Mouse (Mus musculus): ENCODE results near the gene Gata5.

Gene Gata5

GRCm38 (mm10) chr2:180307680-180308079, 26.8 kb downstream of the Gata5 start:
- DNase-seq (ENCODE audit: low read depth, low spot score): no peak

- peak; percentile 37 for DNase-seq (ENCODE audit: low read depth, low spot score)
Observed at GRCm38 (mm10) chr2:180306423-180307168, 27.9 kb downstream of the Gata5 start.

DNA sequence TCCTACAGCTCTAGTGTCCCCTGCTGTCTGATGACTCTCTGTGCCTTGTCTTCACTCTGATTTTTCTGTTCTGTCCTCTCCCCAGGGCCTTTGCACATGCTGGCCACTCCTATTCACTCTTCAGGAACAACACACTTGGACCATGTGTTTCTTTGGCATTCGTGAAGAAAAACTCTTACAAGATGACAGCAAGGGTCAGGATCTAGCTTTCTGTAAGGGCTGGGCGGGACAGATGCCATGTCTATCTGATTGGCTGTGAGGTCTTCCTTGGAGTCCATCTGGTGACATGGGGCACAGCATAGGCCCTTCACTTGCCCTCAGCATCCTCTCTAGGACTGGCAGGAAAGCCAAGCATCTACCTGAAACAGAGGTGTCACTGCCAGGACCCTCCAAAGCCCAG, 28.5 kb downstream of the Gata5 start:
- DNase-seq (ENCODE audit: low read depth, low spot score): no peak

GRCm38 (mm10) chr2:180305490-180305889, 29.0 kb downstream of the Gata5 start:
- DNase-seq (ENCODE audit: low read depth, low spot score): no peak

DNA sequence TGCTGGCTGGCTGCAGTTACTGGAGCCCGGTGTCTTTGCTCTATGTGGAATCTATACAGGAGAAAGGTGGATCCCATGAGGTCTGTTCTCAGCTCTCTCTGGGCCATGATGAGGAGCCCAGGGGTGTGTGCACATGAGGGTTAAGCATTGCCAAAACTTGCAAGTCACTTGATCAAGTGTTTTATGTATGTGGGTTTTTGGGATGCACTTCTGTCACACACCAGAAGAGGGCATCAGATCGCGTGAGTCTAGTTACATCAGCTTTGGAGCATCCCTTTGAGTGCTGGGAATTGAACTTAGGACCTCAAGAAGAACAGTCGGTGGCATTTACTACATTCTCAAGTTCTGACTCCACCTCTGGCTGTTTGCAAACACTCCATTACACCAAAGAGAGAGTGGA, 29.9 kb downstream of the Gata5 start:
- DNase-seq (ENCODE audit: low read depth, low spot score): no peak

- DNase-seq (ENCODE audit: low read depth, low spot score): no peak
Observed at GRCm38 (mm10) chr2:180303468-180303867, 31.0 kb downstream of the Gata5 start.

DNA sequence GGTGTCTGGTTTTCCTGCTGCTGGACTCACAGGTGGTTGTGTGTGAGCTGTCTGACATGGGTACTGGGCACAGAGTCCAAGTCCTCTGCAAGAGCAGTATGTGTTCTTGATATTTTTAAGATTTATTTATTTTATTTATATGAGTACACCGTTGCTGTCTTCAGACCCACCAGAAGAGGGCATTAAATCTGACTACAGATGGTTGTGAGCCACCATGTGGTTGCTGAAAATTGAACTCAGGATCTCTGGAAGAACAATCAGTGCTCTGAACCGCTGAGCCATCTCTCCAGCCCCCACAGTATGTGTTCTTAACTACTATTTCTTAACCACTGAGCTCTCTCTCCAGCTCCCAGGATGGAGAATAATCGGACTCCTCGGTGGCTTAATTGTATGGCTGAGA, 32.3 kb downstream of the Gata5 start:
- DNase-seq (ENCODE audit: low read depth, low spot score): no peak

DNA sequence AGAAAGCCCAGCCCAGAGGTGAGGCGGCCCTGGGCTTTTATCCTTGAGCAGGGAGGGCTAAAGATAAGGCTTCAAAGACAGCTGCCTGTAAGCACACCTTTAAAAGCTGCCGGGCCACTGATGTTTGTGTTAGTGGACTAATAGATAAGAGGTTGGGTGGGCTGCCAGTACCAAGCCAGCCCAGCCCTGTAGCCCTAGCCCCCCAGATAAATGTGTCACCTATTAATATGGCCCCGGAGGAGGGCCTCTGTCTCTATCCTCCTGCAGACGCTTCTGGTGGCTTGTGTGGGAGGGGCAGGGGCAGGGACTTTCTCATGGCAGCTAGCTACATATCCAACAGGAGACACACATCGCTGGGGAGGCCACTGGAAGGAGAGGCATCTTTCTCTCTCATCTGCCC, 33.7 kb downstream of the Gata5 start:
- no peak for DNase-seq (ENCODE audit: low read depth, low spot score)

DNA sequence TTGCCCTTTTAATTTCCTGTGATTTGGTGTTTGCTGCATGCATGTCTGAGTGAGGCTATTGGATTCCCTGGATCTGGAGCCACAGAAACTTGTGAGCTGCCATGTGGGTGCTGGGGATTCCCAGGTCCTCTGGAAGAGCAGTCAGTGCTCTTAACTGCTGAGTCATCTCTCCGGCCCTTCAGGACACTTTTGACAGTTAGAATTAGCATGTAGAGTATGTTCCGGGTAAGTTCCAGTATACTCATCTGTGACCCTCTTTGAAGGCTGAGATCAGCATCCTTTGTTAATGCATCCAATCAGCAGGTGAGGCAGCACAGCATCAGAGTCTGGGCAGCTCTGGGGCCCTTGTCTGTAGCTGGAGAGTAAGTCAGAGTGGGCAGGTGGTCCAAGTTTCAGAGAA, 34.2 kb downstream of the Gata5 start:
- no peak for DNase-seq (ENCODE audit: low read depth, low spot score)

GRCm38 (mm10) chr2:180292906-180293305, 41.6 kb downstream of the Gata5 start:
- no peak for DNase-seq (ENCODE audit: low read depth, low spot score)

GRCm38 (mm10) chr2:180292026-180292425, 42.5 kb downstream of the Gata5 start:
- no peak for DNase-seq (ENCODE audit: low read depth, low spot score)

DNA sequence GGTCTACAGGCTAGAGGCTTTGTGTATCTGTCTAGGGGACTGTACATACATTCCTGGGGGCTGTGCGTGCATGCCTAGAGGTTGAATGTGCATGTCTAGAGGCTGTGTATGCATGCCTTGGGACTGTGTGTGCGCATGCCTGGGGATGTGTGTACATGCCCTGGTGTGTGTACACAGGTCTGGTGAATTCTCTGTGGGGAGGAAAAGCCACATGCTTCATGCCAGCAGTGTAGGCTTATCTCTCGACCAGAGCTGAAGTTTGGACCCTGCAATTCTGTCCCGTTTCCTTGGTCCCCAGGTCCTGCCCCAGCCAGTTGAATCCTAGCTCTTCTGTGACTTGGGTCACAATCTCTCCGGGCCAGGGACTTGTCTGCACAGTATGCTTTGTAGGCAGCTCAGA, 42.9 kb downstream of the Gata5 start:
- DNase-seq (ENCODE audit: low read depth, low spot score): no peak

DNA sequence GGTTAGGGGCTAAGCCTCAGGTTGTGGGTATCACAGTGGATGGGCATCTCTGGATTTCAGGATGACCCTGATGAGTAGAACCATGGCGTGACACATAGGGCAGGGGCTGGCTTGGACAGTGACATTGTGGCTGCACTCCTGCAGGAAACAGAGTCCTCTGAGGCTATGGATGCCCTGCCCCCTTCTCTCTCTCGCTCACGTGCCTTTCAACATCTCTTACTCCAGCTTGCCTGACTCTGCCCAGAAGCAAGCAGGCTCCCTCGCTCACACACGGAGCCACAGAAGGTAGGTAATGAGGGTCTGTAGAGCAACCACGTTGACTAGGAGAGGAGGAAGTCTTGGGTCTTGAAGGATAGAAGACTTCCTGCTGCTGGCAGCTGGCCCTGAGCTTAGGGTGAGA, 44.0 kb downstream of the Gata5 start:
- DNase-seq (ENCODE audit: low read depth, low spot score): no peak

DNA sequence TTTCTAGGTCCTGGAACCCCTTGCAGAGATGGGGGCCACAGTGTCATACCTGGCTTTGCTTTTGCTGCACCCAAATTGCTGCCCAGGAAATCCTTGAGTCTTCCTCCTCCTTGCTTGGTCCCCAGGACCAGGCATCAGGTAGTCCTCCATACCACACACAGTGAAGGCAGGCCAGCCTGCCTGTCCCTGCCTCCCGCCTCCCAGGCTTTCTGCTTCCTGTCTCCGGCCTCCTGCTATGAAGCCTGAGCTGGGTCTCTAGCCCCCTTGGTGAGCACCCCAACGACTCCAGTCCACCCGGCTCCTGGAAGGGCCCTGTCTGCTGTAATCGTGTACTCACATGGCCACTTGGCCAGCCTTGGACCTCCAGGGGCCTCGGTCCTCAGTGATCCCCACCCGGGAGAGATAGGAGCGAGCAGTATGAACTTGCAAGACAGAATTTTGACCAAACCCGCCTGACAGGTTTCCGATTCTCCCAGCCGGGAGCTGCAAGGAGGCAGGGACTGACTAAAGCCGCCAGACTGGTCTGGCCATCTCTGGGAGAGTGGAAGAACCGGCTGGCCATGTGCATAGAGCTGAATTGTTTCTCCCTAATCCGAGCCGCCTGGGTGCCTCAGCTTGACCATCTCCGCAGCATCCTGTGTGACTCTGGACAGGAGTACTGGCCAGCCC, 44.9 kb downstream of the Gata5 start, which contains the start of gene Rbbp8nl:
TSS of gene Rbbp8nl (minus strand) at position 440 of the 669 bp plus-strand sequence.
- DNase-seq (ENCODE audit: low read depth, low spot score): no peak

GRCm38 (mm10) chr2:180288966-180289365, 45.5 kb downstream of the Gata5 start:
- DNase-seq (ENCODE audit: low read depth, low spot score): no peak

DNA sequence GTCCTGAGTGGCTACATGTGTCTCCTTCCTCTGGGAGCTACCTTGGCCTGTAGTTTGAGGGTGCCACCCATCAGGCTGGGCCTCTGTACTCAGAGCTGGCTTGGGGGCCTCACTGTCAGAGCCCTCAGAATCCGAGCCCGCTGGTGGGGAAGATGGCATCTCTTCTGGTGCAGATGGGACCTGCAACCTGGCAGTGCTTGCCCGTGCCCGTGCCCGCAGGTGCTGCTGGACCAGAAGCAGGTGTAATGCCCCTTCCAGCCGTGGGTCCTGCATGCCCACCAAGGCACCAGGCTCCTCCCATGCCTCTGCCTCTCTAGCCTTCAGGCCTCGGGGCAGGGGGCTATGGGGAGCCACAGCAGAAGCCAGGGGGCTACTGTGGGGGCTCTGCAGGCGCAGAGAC, 55.2 kb downstream of the Gata5 start:
- no peak for DNase-seq (ENCODE audit: low read depth, low spot score)

DNA sequence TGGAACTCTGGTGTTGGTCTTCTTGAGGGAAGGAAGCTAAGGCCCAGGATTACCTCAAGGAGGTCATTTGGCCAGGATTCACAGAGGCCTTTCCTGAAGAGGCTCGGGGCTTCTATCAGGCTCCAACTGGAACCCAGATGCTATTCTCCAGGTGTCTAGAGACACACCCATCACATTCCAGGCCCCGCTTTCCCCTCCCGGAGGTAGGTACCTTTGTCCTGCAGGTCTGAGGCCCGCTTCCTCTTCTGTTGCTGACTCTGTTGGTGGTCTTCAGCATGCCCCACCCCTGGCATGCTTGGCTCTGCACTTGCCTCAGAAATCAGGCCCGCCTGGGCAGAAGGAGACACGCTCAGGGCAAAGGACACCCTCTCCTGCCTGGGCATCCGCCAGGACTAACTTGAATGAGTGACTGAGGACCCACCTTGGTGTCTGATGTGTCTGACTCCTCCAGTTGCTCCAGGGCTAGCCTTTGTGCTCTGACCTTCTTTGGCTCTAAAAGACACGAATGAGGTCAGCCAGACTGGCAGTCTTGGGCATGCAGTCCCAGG, 56.7 kb downstream of the Gata5 start:
- no peak for DNase-seq (ENCODE audit: low read depth, low spot score)

DNA sequence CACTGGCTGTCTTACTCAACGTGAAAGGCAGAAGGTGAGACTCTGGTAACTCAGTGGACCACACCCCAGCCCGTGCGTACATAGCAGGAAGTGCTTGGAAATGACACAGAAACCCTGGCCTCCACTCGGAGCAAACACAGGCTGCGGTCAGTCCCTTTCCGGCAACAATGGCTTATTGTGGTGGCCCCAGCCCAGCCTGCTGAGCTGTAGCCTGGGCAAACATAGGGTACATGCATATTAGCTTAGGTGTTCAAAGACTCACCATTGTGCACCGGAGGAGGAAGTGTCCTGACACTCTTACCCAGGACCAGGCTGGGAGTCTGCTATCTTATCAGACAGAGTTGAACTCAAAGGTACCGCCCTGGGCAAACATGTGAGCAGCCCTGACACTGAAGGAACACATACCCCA, 57.6 kb downstream of the Gata5 start:
- no peak for DNase-seq (ENCODE audit: low read depth, low spot score)

DNA sequence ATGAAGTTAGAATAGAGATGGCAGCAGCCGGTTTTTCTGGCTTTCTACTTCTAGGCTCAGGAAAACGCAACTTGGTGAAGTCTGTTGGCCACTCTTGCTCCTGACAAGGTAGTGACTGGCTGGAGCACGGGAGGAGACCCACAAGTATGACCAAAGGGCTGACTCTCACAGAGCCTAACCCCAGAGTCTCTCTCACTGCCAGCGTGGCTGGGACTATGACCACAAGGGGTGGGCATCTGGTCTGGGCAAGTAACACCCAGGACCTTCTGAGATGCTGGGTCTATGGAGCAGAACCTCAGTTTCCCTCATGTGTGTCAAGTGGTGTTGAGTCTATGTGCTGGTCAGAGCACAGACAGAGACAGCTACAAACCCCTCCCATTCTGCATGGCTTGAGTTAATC, 58.1 kb downstream of the Gata5 start:
- no peak for DNase-seq (ENCODE audit: low read depth, low spot score)

DNA sequence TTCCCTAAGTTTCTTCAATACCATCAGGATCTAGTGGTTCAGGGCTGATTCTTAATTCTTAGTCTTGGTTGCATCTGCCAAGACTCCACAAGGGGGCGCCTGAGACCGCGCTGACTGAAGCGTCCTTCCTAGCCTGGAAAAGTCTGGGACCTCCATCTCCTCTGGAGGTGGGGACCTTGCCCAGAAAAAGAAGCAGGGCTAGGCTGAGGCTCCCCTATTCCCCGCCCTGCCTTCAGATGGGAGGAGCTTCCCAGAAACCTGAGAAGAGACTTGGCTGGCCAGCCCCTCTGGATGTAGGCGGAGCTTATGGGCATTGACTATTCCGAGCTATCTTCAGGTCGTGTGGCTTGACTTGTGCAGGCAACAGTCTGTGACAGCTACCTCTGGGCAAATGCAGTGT, 58.7 kb downstream of the Gata5 start:
- DNase-seq (ENCODE audit: low read depth, low spot score): peak; percentile 73
